Mouse (Mus musculus): ENCODE data around the gene Meis1. TPM values are rescaled to one million over a fixed set of nuclear protein-coding genes. Genes with fewer than 3 reads are reported as not detected.

Meis1 gene
- polyA plus RNA-seq, 2 experiments: 5.6 to 6.2 TPM

DNA sequence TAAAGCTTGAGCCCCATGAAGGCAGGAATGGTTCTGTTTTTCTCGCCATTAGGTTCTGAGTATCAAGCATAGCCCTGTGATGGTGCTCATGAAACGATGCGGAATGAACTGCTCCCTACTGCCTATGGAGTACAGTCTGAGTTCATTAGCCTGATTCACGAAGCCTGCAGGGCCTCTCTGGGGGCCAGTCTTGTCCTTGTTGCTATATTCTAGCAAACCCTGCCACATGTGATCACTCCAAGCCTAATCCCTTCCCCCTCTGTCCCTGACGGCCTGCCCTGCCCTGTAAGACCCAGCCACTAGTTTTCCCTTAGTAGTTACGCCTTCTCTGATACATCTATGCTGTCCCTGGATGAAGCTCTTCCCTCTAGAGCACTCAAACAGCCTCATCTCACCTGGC lies 26.0 kb downstream of the Meis1 start:
- WGBS (ENCODE audit: insufficient replicate concordance): 57% methylated on average over 6 of the region's 6 CpGs
- Histone ChIP-seq H3K9me3 (ENCODE audit: control insufficient read depth, low read length) (no peaks in the 10 kb centered on the region), H3K4me3 (ENCODE audit: insufficient read depth in 1 of 2, low read depth in 2 of 2, low read length in 2 of 2) (no peak overlapping the region), H3K4me2 (ENCODE audit: low read depth) (no peak overlapping the region), H3K9ac (replicated peaks) (no peak overlapping the region), H3K4me1 (replicated peaks; ENCODE audit: control insufficient read depth in 2 of 2, insufficient read depth in 2 of 2, low read length in 1 of 2) (no peaks in the 10 kb centered on the region), H3K36me3 (replicated peaks; ENCODE audit: control insufficient read depth, insufficient read depth, low read depth) (no peaks in the 10 kb centered on the region), H3K27ac (no peak overlapping the region), H3K27me3 (ENCODE audit: control insufficient read depth, insufficient read depth, low read length) (no peaks in the 10 kb centered on the region)
- DNase-seq (ENCODE audit: low read depth in 3 of 3, low spot score in 3 of 3) (no peak), ATAC-seq (ENCODE audit: insufficient read depth) (no peak)
- TF ChIP-seq CTCF (IDR thresholded peaks at IDR 0.05; ENCODE audit: low read depth): no peak
- no peak for TF ChIP-seq EP300 (IDR thresholded peaks at IDR 0.05; ENCODE audit: low read depth)

DNA sequence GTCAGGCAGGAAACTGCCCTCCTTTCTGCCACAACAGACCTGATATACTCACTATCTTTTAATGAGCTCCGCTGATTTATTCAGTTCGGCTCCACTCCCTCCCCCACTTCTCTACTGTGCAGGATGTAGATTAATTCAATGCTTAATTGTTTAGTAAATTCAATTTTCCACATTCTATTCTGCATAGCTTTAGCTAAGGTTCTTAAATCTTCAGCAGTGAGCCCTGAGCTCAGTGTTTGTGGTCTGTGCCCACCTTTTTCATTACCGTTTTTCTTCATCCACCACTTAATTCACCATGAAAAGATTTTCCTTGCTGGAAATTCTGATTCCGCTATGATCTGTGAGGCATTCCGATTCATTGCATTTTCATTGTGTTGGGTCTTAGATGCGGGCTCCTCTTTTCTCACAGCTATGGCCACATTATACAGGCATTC lies 28.5 kb downstream of the Meis1 start:
- no peak for ATAC-seq (ENCODE audit: insufficient read depth)
- DNase-seq (ENCODE audit: low read depth in 3 of 3, low spot score in 3 of 3): no peak
- H3K27ac ChIP-seq: no peak overlapping the region
- H3K9ac ChIP-seq (replicated peaks): no peak overlapping the region
- no peak overlapping the region for H3K4me3 ChIP-seq (ENCODE audit: insufficient read depth in 1 of 2, low read depth in 2 of 2, low read length in 2 of 2)
- H3K9me3 ChIP-seq (ENCODE audit: control insufficient read depth, low read length): no peaks in the 10 kb centered on the region
- TF ChIP-seq CTCF (IDR thresholded peaks at IDR 0.05; ENCODE audit: low read depth): no peak
- no peak for TF ChIP-seq EP300 (IDR thresholded peaks at IDR 0.05; ENCODE audit: low read depth)
- H3K36me3 ChIP-seq (replicated peaks; ENCODE audit: control insufficient read depth, insufficient read depth, low read depth): no peaks in the 10 kb centered on the region
- H3K27me3 ChIP-seq (ENCODE audit: control insufficient read depth, insufficient read depth, low read length): no peaks in the 10 kb centered on the region
- 63% methylated on average over 6 of the region's 6 CpGs for WGBS (ENCODE audit: insufficient replicate concordance)
- H3K4me1 ChIP-seq (replicated peaks; ENCODE audit: control insufficient read depth in 2 of 2, insufficient read depth in 2 of 2, low read length in 1 of 2): no peaks in the 10 kb centered on the region
- H3K4me2 ChIP-seq (ENCODE audit: low read depth): no peak overlapping the region

DNA sequence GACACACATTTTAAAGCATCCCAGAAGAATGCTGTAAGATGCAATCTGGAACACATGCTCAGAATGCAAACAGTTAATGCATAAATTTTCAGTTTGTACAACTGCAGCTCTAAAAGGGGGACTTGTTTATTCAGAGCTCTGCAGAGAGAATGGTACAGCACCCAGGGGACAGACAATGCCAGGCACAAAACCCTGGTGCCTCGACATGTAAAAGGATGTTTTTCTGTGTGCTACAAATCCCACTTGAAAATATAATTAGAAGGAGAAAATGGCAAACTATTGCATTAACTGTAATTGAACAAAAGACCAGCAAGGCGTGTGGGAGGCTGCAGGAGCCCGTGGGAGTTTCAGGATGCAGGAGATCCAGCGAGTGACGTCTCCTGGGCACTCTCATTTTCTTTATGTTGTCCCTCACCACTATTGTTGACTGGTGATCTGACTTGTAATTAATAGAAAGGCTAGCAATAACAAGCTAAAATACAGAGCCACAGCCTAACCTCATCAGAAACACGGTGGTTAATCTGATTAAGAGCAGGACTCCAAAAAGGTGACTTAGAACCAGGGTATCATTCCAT lies 29.0 kb downstream of the Meis1 start:
- Histone ChIP-seq H3K4me3 (ENCODE audit: insufficient read depth in 1 of 2, low read depth in 2 of 2, low read length in 2 of 2) (no peak overlapping the region), H3K4me2 (ENCODE audit: low read depth) (no peak overlapping the region), H3K9ac (replicated peaks) (no peak overlapping the region), H3K9me3 (ENCODE audit: control insufficient read depth, low read length) (no peaks in the 10 kb centered on the region), H3K4me1 (replicated peaks; ENCODE audit: control insufficient read depth in 2 of 2, insufficient read depth in 2 of 2, low read length in 1 of 2) (no peaks in the 10 kb centered on the region), H3K27ac (no peak overlapping the region), H3K27me3 (ENCODE audit: control insufficient read depth, insufficient read depth, low read length) (no peaks in the 10 kb centered on the region), H3K36me3 (replicated peaks; ENCODE audit: control insufficient read depth, insufficient read depth, low read depth) (no peaks in the 10 kb centered on the region)
- 56% methylated on average over 6 of the region's 6 CpGs for WGBS (ENCODE audit: insufficient replicate concordance)
- no peak for ATAC-seq (ENCODE audit: insufficient read depth)
- TF ChIP-seq CTCF (IDR thresholded peaks at IDR 0.05; ENCODE audit: low read depth) (no peak), EP300 (IDR thresholded peaks at IDR 0.05; ENCODE audit: low read depth) (no peak)
- no peak for DNase-seq (ENCODE audit: low read depth in 3 of 3, low spot score in 3 of 3)

DNA sequence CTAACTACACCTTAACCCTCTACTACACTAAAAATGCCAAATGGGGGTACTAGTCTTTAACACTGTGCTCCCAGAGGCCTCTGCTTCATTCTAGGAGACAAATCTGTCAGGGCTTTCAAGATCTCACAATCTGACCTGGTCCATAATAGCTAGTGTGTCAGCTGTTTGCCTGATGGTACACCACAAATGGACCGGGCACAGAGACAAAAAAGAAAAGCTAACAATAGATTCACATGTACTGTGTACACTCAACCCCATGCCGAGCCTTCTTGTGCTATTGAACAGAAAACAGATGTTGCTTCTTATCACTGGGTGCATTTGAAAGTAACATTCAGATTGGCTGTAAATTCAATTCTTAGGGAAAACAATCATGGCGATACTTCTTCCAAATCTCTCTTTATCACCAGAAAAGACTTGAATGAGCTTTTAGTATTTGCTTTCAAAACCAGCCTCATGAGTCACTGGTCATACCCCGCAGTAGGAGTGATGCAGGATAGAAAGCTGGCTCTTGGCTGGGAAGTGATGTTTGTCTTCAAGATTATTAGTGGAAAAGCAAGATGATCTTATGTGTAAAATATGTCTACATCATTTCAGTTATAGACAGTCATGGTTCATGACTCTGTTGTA lies 30.0 kb downstream of the Meis1 start:
- Histone ChIP-seq H3K4me1 (replicated peaks; ENCODE audit: control insufficient read depth in 2 of 2, insufficient read depth in 2 of 2, low read length in 1 of 2) (0 out of 4 replicates have a peak, but pooled peaks cover 0 to 2% of the 10 kb centered on the region in 2 experiments), H3K4me3 (ENCODE audit: insufficient read depth in 1 of 2, low read depth in 2 of 2, low read length in 2 of 2) (no peak overlapping the region), H3K9me3 (ENCODE audit: control insufficient read depth, low read length) (no peaks in the 10 kb centered on the region), H3K36me3 (replicated peaks; ENCODE audit: control insufficient read depth, insufficient read depth, low read depth) (no peaks in the 10 kb centered on the region), H3K27me3 (ENCODE audit: control insufficient read depth, insufficient read depth, low read length) (no peaks in the 10 kb centered on the region), H3K4me2 (ENCODE audit: low read depth) (no peak overlapping the region), H3K9ac (replicated peaks) (no peak overlapping the region), H3K27ac (no peak overlapping the region)
- DNase-seq (ENCODE audit: low read depth in 3 of 3, low spot score in 3 of 3) (no peak), ATAC-seq (ENCODE audit: insufficient read depth) (no peak)
- 65% methylated on average over 4 of the region's 4 CpGs for WGBS (ENCODE audit: insufficient replicate concordance)
- TF ChIP-seq EP300 (IDR thresholded peaks at IDR 0.05; ENCODE audit: low read depth) (no peak), CTCF (IDR thresholded peaks at IDR 0.05; ENCODE audit: low read depth) (no peak)

DNA sequence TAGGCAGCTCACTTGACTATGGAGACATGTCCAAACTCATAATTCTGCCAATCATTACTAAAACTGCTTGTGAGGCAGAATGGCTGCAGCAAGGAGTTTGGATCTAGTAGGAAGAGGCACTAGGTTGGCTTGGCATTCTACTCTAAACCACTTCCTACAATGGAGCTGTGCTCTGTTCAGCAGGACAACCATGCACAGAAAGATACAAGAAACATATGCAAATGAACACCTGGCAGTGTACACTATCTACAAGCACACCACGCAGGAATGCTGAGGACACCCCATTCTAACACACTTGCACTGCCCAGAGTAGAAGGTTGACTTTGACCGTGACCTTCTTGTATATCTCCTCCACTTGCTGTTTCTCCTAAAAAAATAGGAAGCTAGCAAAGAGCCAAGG lies 35.0 kb downstream of the Meis1 start:
- H3K4me2 ChIP-seq (ENCODE audit: low read depth): no peak overlapping the region
- no peaks in the 10 kb centered on the region for H3K27me3 ChIP-seq (ENCODE audit: control insufficient read depth, insufficient read depth, low read length)
- no peak overlapping the region for H3K9ac ChIP-seq (replicated peaks)
- no peak overlapping the region for H3K27ac ChIP-seq
- no peak for TF ChIP-seq CTCF (IDR thresholded peaks at IDR 0.05; ENCODE audit: low read depth)
- no peak for TF ChIP-seq EP300 (IDR thresholded peaks at IDR 0.05; ENCODE audit: low read depth)
- H3K9me3 ChIP-seq (ENCODE audit: control insufficient read depth, low read length): no peaks in the 10 kb centered on the region
- no peak for ATAC-seq (ENCODE audit: insufficient read depth)
- no peaks in the 10 kb centered on the region for H3K36me3 ChIP-seq (replicated peaks; ENCODE audit: control insufficient read depth, insufficient read depth, low read depth)
- no peak overlapping the region for H3K4me3 ChIP-seq (ENCODE audit: insufficient read depth in 1 of 2, low read depth in 2 of 2, low read length in 2 of 2)
- no peak for DNase-seq (ENCODE audit: low read depth in 3 of 3, low spot score in 3 of 3)
- WGBS (ENCODE audit: insufficient replicate concordance): 40% methylated on average over 2 of the region's 2 CpGs
- H3K4me1 ChIP-seq (replicated peaks; ENCODE audit: control insufficient read depth in 2 of 2, insufficient read depth in 2 of 2, low read length in 1 of 2): peaks cover 0 to 17% of the 10 kb centered on the region in 2 experiments; a peak in 2 of 4 replicates
